8 mouse cellular contexts compared by ENCODE assay signal in genomic region chr17:78881878-78882304, GRCm38 (mm10). TPM values are rescaled to one million over a fixed set of nuclear protein-coding genes. Genes with fewer than 3 reads are reported as not detected.
DNase-seq lines count a peak whose midpoint lies in the region; ATAC-seq and TF ChIP-seq lines count a peak whose summit lies in the region.

No protein-coding gene starts in this region.

- WGBS in forebrain, postnatal 0 days = 15% methylated on average over 6 of the region's 7 CpGs

- H3K4me3 ChIP-seq in forebrain, postnatal 0 days (ENCODE audit: low read depth, low read length) = peak overlapping the region; percentile 41

- peak overlapping the region; percentile 16; the same call in 1 of the 2 replicates for H3K27ac ChIP-seq in forebrain, postnatal 0 days (ENCODE audit: low read depth, low read length)

- peak; percentile 64 for ATAC-seq in forebrain, postnatal 0 days
- peak; percentile 35 for ATAC-seq in megakaryocyte-erythroid progenitor cell, adult 5-6 weeks (replicated peaks; ENCODE audit: low FRiP score, low TSS enrichment, poor library complexity, severe bottlenecking)

- H3K27me3 ChIP-seq in forebrain, postnatal 0 days (ENCODE audit: insufficient read depth, low read length) = no peaks in the 10 kb centered on the region

- H3K4me2 ChIP-seq in forebrain, postnatal 0 days (ENCODE audit: low read depth) = peak overlapping the region; percentile 66

- H3K9ac ChIP-seq in forebrain, postnatal 0 days = peak overlapping the region; percentile 25; the same call in 1 of the 2 replicates

- no peaks in the 10 kb centered on the region for H3K36me3 ChIP-seq in forebrain, postnatal 0 days (ENCODE audit: insufficient read depth)

- no peak for TF ChIP-seq CTCF in forebrain, postnatal 0 days (IDR thresholded peaks at IDR 0.05; ENCODE audit: low read depth)

- DNase-seq in cerebellum, postnatal 10 days = peak; percentile 32 to 33
- DNase-seq in cerebellum, adult 18-20 months = no peak
- peak; percentile 47 for DNase-seq in MEL-GATA-1-ER (ENCODE audit: extremely low read depth, low read depth)
- peak; percentile 9 for DNase-seq in forebrain, postnatal 0 days
- DNase-seq in kidney, postnatal 4 days = peak; percentile 38 to 59
- DNase-seq in yolk sac, embryonic 10.5 days (ENCODE audit: low spot score) = peak; percentile 43
- DNase-seq in layer of hippocampus, postnatal 25 days (ENCODE audit: extremely low spot score in 1 of 2, low spot score in 1 of 2) = no peak

- H3K4me1 ChIP-seq in forebrain, postnatal 0 days (ENCODE audit: insufficient read depth) = 0 out of 2 replicates have a peak, but pooled peaks cover 3% of the 10 kb centered on the region

- no peaks in the 10 kb centered on the region for H3K9me3 ChIP-seq in forebrain, postnatal 0 days (ENCODE audit: low read length)

RNA-seq across cellular contexts. Expression of gene Eif2ak2, which starts 0.5 kb away (rescaled TPM):
- 2.8 and 5.4 TPM in 2 replicates for total RNA-seq in forebrain, postnatal 0 days (2014; rRNA removed)
- 1.7 and 3.6 TPM in 2 replicates for polyA plus RNA-seq in forebrain, postnatal 0 days (2015; fragmentation: Nextera tagmentation; extraction: Ambion mirVana)
- total RNA-seq in megakaryocyte-erythroid progenitor cell, adult 5-6 weeks (2014; fragmentation: Nextera tagmentation) = 30.1 and 37.5 TPM in 2 replicates
- total RNA-seq in megakaryocyte-erythroid progenitor cell, adult 5-6 weeks (2017) = 54.7 and 66.3 TPM in 2 replicates
- 1 to 10 TPM; 4.1 to 5.9 TPM for total RNA-seq in layer of hippocampus, postnatal 25 days (2021)

RNA-seq across cellular contexts. Expression of gene Sult6b1, which starts 24.9 kb away (rescaled TPM):
- not detected in 2 replicates for total RNA-seq in forebrain, postnatal 0 days (2014; rRNA removed)
- polyA plus RNA-seq in forebrain, postnatal 0 days (2015; fragmentation: Nextera tagmentation; extraction: Ambion mirVana) = not detected in 2 replicates
- total RNA-seq in megakaryocyte-erythroid progenitor cell, adult 5-6 weeks (2014; fragmentation: Nextera tagmentation) = not detected in 2 replicates
- total RNA-seq in megakaryocyte-erythroid progenitor cell, adult 5-6 weeks (2017) = not detected in 2 replicates
- not detected for total RNA-seq in layer of hippocampus, postnatal 25 days (2021)

RNA-seq across cellular contexts. Expression of gene Cebpzos, which starts 34.4 kb away (rescaled TPM):
- total RNA-seq in forebrain, postnatal 0 days (2014; rRNA removed) = 40.1 and 44.6 TPM in 2 replicates
- polyA plus RNA-seq in forebrain, postnatal 0 days (2015; fragmentation: Nextera tagmentation; extraction: Ambion mirVana) = 127 and 147 TPM in 2 replicates
- 33.7 and 46.9 TPM in 2 replicates for total RNA-seq in megakaryocyte-erythroid progenitor cell, adult 5-6 weeks (2014; fragmentation: Nextera tagmentation)
- 52.9 and 97.9 TPM in 2 replicates for total RNA-seq in megakaryocyte-erythroid progenitor cell, adult 5-6 weeks (2017)
- 10 to 100 TPM; 25.7 to 35.0 TPM for total RNA-seq in layer of hippocampus, postnatal 25 days (2021)

RNA-seq across cellular contexts. Expression of gene Gpatch11, which starts 46.5 kb away (rescaled TPM):
- total RNA-seq in forebrain, postnatal 0 days (2014; rRNA removed) = 25.7 and 26.2 TPM in 2 replicates
- polyA plus RNA-seq in forebrain, postnatal 0 days (2015; fragmentation: Nextera tagmentation; extraction: Ambion mirVana) = 52.3 and 53.8 TPM in 2 replicates
- 5.2 and 10.2 TPM in 2 replicates for total RNA-seq in megakaryocyte-erythroid progenitor cell, adult 5-6 weeks (2014; fragmentation: Nextera tagmentation)
- 14.0 and 28.0 TPM in 2 replicates for total RNA-seq in megakaryocyte-erythroid progenitor cell, adult 5-6 weeks (2017)
- total RNA-seq in layer of hippocampus, postnatal 25 days (2021) = 10 to 100 TPM; 41.2 to 41.7 TPM

RNA-seq across cellular contexts. Expression of gene Heatr5b, which starts 46.7 kb away (rescaled TPM):
- 34.7 and 49.6 TPM in 2 replicates for total RNA-seq in forebrain, postnatal 0 days (2014; rRNA removed)
- 8.7 and 10.4 TPM in 2 replicates for polyA plus RNA-seq in forebrain, postnatal 0 days (2015; fragmentation: Nextera tagmentation; extraction: Ambion mirVana)
- total RNA-seq in megakaryocyte-erythroid progenitor cell, adult 5-6 weeks (2014; fragmentation: Nextera tagmentation) = 25.4 TPM in 2 replicates
- total RNA-seq in megakaryocyte-erythroid progenitor cell, adult 5-6 weeks (2017) = 13.8 and 18.5 TPM in 2 replicates
- 10 to 100 TPM; 50.2 to 59.1 TPM for total RNA-seq in layer of hippocampus, postnatal 25 days (2021)

Comparison
In these comparisons a context has a peak if more than half of its experiments do, and no peak if none do; other contexts are left out.
1. DNase-seq: peak in cerebellum, postnatal 10 days (2 of 2), MEL-GATA-1-ER (single experiment), forebrain, postnatal 0 days (single experiment), kidney, postnatal 4 days (2 of 2) and yolk sac, embryonic 10.5 days (single experiment); none in cerebellum, adult 18-20 months (0 of 2) and layer of hippocampus, postnatal 25 days (0 of 2).